Mouse (Mus musculus) Patski (cell line): ENCODE measurements around the gene Rnf123. TPM values are rescaled to one million over a fixed set of nuclear protein-coding genes. Genes with fewer than 3 reads are reported as not detected.

ENCODE experiments used
- ATAC-seq: fragments of 100-300 bp; one replicate; pipeline ENCODE4 v1.8.0; 2021
- CTCF ChIA-PET: fragments of 350-600 bp; sonication (Branson Sonifier 250); formaldehyde crosslinking; loops from one replicate; lab custom pipeline; 2022; ENCODE audit warnings: inconsistent platforms; lab: Charles Lee
- POLR2A ChIA-PET: fragments of 350-600 bp; sonication (Branson Sonifier 250); formaldehyde crosslinking; loops from one replicate; lab custom pipeline; 2022; ENCODE audit warnings: antibody characterized with exemption, inconsistent platforms; lab: Charles Lee
- DNase-seq: peaks from one replicate; pipeline ENCODE4 v3.0.0-alpha.2; 2011; ENCODE audit warnings: low read depth, low spot score
- H3K27me3 ChIP-seq: fragments of 371-371 bp; one replicate; pipeline ENCODE4 v1.5.1; 2021
- CTCF ChIP-seq: fragments of 100-300 bp; IDR thresholded peaks from one replicate; pipeline ENCODE4 v1.5.1; 2021
- in situ Hi-C: fragments of 300-500 bp; cut with MboI; formaldehyde crosslinking; loops from 3 replicates; pipeline ENCODE4 v1.11.1; 2018; ENCODE audit warnings: low pct_unique_long_range_greater_than_20kb, mixed read lengths
- polyA plus RNA-seq: library from polyadenylated mRNA; unstranded; gene quantifications from one replicate; pipeline ENCODE4 v1.2.3, GENCODE M21; 2021

Rnf123 gene
- polyA plus RNA-seq, 1 experiment from 2014 or later = 52.2 TPM

- ATAC-seq (no peak), DNase-seq (no peak)
- TF ChIP-seq CTCF = no peak
- CTCF ChIA-PET = no interaction called here
- no peaks in the 10 kb centered on the region for H3K27me3 ChIP-seq
- POLR2A ChIA-PET = no interaction called here
- in situ Hi-C loops = no loop called here
Observed at GRCm38 (mm10) chr9:108010385-108010784, 72.8 kb downstream of the Rnf123 start.

DNA sequence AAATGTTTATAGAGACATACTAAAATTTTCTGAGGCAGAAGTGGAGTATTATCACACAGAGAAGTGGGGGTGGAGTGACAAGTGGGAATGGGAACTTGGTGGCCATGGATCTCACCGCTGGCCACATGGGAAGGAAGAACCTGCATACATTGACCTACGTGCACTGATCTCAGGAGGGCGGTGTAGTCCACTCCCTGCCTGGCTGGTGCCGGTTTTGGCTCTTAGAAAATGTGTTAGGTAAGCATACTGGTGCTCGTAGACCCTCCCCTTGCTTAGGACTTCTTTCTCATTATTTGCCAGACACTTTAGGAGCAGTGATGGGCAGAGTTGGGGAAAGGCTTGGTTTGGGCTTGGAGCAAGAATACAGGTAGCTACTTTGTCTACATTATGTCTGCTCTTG lies 75.1 kb downstream of the Rnf123 start:
- ChIA-PET CTCF (no interaction called here), POLR2A (no interaction called here)
- H3K27me3 ChIP-seq = no peaks in the 10 kb centered on the region
- no peak for TF ChIP-seq CTCF
- in situ Hi-C loops = no loop called here
- ATAC-seq (no peak), DNase-seq (no peak)

DNA sequence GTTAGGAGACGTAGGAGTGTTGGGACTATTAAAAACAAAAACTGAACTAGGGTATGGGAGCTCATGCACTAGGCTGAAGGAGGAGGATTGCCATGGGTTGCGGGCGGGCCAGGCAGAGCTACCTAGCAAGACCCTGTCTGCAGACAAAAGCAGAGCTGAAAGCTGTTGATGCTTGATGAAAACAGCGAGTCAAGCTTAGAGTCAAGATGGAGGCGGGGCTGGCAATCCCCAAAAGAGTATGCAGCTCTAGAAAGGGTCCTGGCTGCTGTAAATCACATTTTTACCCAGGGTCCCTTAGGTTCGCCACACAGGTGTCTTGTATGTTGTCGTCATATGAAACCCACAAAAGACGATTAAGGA lies 79.6 kb downstream of the Rnf123 start:
- no peaks in the 10 kb centered on the region for H3K27me3 ChIP-seq
- ChIA-PET CTCF (no interaction called here), POLR2A (interaction anchor here (1.1 to 1.4 kb wide), 2 partner anchors 28 to 98 kb away, joined by 4 read pairs; partner anchors contain the start of gene Uba7)
- TF ChIP-seq CTCF = no peak
- DNase-seq (no peak), ATAC-seq (no peak)
- in situ Hi-C loops = no loop called here

GRCm38 (mm10) chr9:108002778-108003530 lies 80.2 kb downstream of the Rnf123 start:
- DNase-seq (no peak), ATAC-seq (peak; percentile 24)
- no peaks in the 10 kb centered on the region for H3K27me3 ChIP-seq
- CTCF ChIA-PET = interaction anchor here (1.1 kb wide), 1 partner anchor 25 kb away, joined by 3 read pairs; no protein-coding TSS in a partner anchor
- TF ChIP-seq CTCF = no peak
- in situ Hi-C loops = no loop called here
- POLR2A ChIA-PET = interaction anchor here (0.6 to 1.4 kb wide), 5 partner anchors 11 to 98 kb away, joined by 3 to 4 read pairs (median 4); partner anchors contain the start of genes Cdhr4 and Uba7

GRCm38 (mm10) chr9:108001922-108002770 lies 81.0 kb downstream of the Rnf123 start, which contains the start of gene Ip6k1:
Gene Ip6k1 (plus strand): TSS chr9:108002501.
- ChIA-PET POLR2A (interaction anchor here (0.6 to 1.4 kb wide), 5 partner anchors 10 to 97 kb away, joined by 3 to 4 read pairs (median 4); partner anchors contain the start of genes Cdhr4 and Uba7), CTCF (interaction anchor here (0.7 to 1.2 kb wide), 5 partner anchors 15 to 98 kb away, joined by 3 to 4 read pairs (median 3); no protein-coding TSS in a partner anchor)
- no peak for TF ChIP-seq CTCF
- peak; percentile 99 for DNase-seq
- H3K27me3 ChIP-seq = peaks cover 4% of the 10 kb centered on the region
- ATAC-seq = peak; percentile 91
- in situ Hi-C loops = no loop called here

Other genes starting within 250 kb of the Rnf123 start
- gene Rbm6, start 210.1 kb downstream of the Rnf123 start, polyA plus RNA-seq = 54.2 TPM
- gene Mon1a, start 195.2 kb downstream of the Rnf123 start, polyA plus RNA-seq = 13.4 TPM
- 0.12 TPM for gene Mst1r, start 176.5 kb downstream of the Rnf123 start, polyA plus RNA-seq
- gene Actl11, start 154.9 kb downstream of the Rnf123 start, polyA plus RNA-seq = not detected
- 0.05 TPM for gene Camkv, start 147.7 kb downstream of the Rnf123 start, polyA plus RNA-seq
- gene Traip, start 133.2 kb downstream of the Rnf123 start, polyA plus RNA-seq = 7.3 TPM
- gene Uba7, start 107.8 kb downstream of the Rnf123 start, polyA plus RNA-seq = 18.8 TPM
- not detected for gene Gm20661, start 100.3 kb downstream of the Rnf123 start, polyA plus RNA-seq
- gene Inka1, start 97.5 kb downstream of the Rnf123 start, polyA plus RNA-seq = 0.24 TPM
- not detected for gene Cdhr4, start 90.8 kb downstream of the Rnf123 start, polyA plus RNA-seq
- gene Gm20662, start 87.0 kb downstream of the Rnf123 start, polyA plus RNA-seq = not detected
- gene Ip6k1, start 80.8 kb downstream of the Rnf123 start, polyA plus RNA-seq = 83.8 TPM
- 19.3 TPM for gene Gmppb, start 34.1 kb downstream of the Rnf123 start, polyA plus RNA-seq
- 2.9 TPM for gene Amigo3, start 30.2 kb downstream of the Rnf123 start, polyA plus RNA-seq
- 0.14 TPM for gene Mst1, start 2.9 kb downstream of the Rnf123 start, polyA plus RNA-seq
- 93.3 TPM for gene Apeh, start 11.3 kb upstream of the Rnf123 start, polyA plus RNA-seq
- gene Bsn, start 107.0 kb upstream of the Rnf123 start, polyA plus RNA-seq = 0.08 TPM
- 336 TPM for gene Dag1, start 180.6 kb upstream of the Rnf123 start, polyA plus RNA-seq
- 30.9 TPM for gene Nicn1, start 207.1 kb upstream of the Rnf123 start, polyA plus RNA-seq
- 6.0 TPM for gene Amt, start 213.5 kb upstream of the Rnf123 start, polyA plus RNA-seq
- gene Rhoa, start 222.8 kb upstream of the Rnf123 start, polyA plus RNA-seq = 353 TPM
- 30.2 TPM for gene Tcta, start 222.8 kb upstream of the Rnf123 start, polyA plus RNA-seq